Mouse (Mus musculus) liver, embryonic 14.5 days (tissue): ENCODE measurements around the gene Gstt4. TPM values are rescaled to one million over a fixed set of nuclear protein-coding genes. Genes with fewer than 3 reads are reported as not detected.

ENCODE experiments used
- ATAC-seq: fragments of 200-750 bp; cut with Nextera tagmentation; 2 replicates; pipeline ENCODE4 v1.8.0; 2017; ENCODE audit warnings: moderate number of reproducible peaks, mild to moderate bottlenecking, moderate library complexity; ENCODE audit not compliant: insufficient read depth
- DNase-seq, 3 experiments: peaks; one replicate each; pipeline ENCODE4 v3.0.0-alpha.2; 2012 to 2013; ENCODE audit warnings: low read depth in 3 of 3, low spot score in 3 of 3
- H3K27ac ChIP-seq: fragments of 300-500 bp; sonication (generic); 2 replicates; pipeline ENCODE4 v1.5.1; 2014; ENCODE audit warnings: moderate library complexity, mild to moderate bottlenecking, control low read depth, inconsistent platforms
- H3K27me3 ChIP-seq: fragments of 300-500 bp; sonication (generic); 2 replicates; pipeline ENCODE4 v1.6.1; 2014; ENCODE audit warnings: mild to moderate bottlenecking, low read length, moderate library complexity; ENCODE audit not compliant: control insufficient read depth, insufficient read depth
- H3K36me3 ChIP-seq: fragments of 300-500 bp; sonication (generic); replicated peaks from 2 replicates; pipeline ENCODE4 v1.6.1; 2014; ENCODE audit warnings: low read depth; ENCODE audit not compliant: control insufficient read depth, insufficient read depth
- H3K4me1 ChIP-seq, 2 experiments: fragments of 200-500 bp in 1 of 2; fragments of 300-500 bp in 1 of 2; sonication (generic) in 1 of 2; replicated peaks; 2 replicates each; pipeline ENCODE4 v1.6.1; 2012 to 2014; ENCODE audit warnings: antibody characterized with exemption in 1 of 2, inconsistent platforms in 1 of 2, low read length in 1 of 2; ENCODE audit not compliant: control insufficient read depth in 2 of 2, insufficient read depth in 2 of 2
- H3K4me2 ChIP-seq: fragments of 300-500 bp; sonication (generic); 2 replicates; pipeline ENCODE4 v1.6.1; 2014; ENCODE audit warnings: low read depth, mild to moderate bottlenecking, control low read depth, moderate library complexity
- H3K4me3 ChIP-seq, 2 experiments: fragments of 200-500 bp in 1 of 2; fragments of 300-500 bp in 1 of 2; sonication (generic) in 1 of 2; 2 replicates each; pipeline ENCODE4 v1.5.1; 2012 to 2014; ENCODE audit warnings: low read depth in 2 of 2, low read length in 2 of 2, mild to moderate bottlenecking in 2 of 2, control low read depth in 1 of 2, inconsistent platforms in 1 of 2, moderate library complexity in 1 of 2; ENCODE audit not compliant: insufficient read depth in 1 of 2
- H3K9ac ChIP-seq: fragments of 300-500 bp; sonication (generic); replicated peaks from 2 replicates; pipeline ENCODE4 v1.6.1; 2014; ENCODE audit warnings: mild to moderate bottlenecking, control low read depth, moderate library complexity
- H3K9me3 ChIP-seq: fragments of 300-500 bp; sonication (generic); 2 replicates; pipeline ENCODE4 v1.6.1; 2016; ENCODE audit warnings: low read length, mixed read lengths; ENCODE audit not compliant: control insufficient read depth
- CTCF ChIP-seq: IDR thresholded peaks from 2 replicates; pipeline ENCODE4 v1.5.1; 2016; ENCODE audit warnings: antibody characterized with exemption, low read depth, control low read depth
- EP300 ChIP-seq: IDR thresholded peaks from 2 replicates; pipeline ENCODE4 v1.6.1; 2016; ENCODE audit warnings: antibody characterized with exemption, low read depth
- WGBS: fragments of 180-500 bp; shearing (Covaris S2); extraction: QIAGEN DNeasy Blood & Tissue Kit; methylation state at CpG from one replicate; pipeline ENCODE4 v1.1.7; 2014; ENCODE audit not compliant: insufficient replicate concordance; 5-methylcytosine and 5-hydroxymethylcytosine counted together
- polyA plus RNA-seq, 2 experiments: library from polyadenylated mRNA; depleted of rRNA in 1 of 2; stranded (reverse) in 1 of 2; unstranded in 1 of 2; fragments of >200 nt; fragmentation: Nextera tagmentation in 1 of 2; extraction: Ambion mirVana in 1 of 2; gene quantifications; 2 replicates each; pipeline versions ENCODE4 v1.2.1 to v1.2.3; 2012 to 2014

The Gstt4 gene
- polyA plus RNA-seq, 2 experiments, result 0.10 TPM; not detected in 1

DNA sequence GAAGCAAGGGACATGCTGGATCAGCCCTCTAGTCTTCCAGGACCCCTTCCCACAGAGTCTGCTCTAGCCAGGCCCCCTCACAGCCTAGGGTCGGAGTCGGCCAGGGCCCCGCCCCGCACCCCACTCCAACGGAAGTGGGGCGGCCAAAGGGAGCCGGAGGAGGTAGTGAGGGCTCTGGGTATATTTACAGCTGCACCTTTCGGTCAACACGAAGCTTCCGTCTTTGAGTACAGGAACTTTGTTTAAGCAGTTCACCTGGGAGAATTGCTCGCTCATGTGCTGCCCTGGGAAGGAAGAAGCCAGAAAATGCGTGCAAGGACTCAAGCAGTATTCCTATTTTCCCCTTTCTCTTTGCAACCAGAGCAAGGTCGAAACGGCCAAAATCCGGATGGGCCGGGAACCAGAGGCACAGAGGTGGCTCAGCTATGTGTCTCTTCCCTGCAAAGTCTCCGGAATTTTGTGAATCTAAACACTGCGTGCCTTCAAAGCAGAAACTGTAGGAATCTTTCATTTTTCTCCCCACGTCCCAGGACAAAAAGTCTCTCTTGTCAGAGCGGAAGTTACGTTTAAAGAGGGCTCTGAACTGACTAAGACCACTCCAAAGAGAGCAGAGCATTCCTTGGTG, 11.2 kb upstream of the Gstt4 start:
- Histone ChIP-seq H3K9me3 (no peaks in the 10 kb centered on the region), H3K9ac (peak overlapping the region; percentile 66), H3K27me3 (no peaks in the 10 kb centered on the region), H3K4me3 (peak overlapping the region; percentile 60 to 62), H3K36me3 (no peaks in the 10 kb centered on the region), H3K27ac (no peak overlapping the region; the same call in 1 of the 2 replicates), H3K4me2 (peak overlapping the region; percentile 86), H3K4me1 (peaks cover 35 to 41% of the 10 kb centered on the region in 2 experiments)
- 8% methylated on average over 21 of the region's 21 CpGs for WGBS
- no peak for DNase-seq
- ATAC-seq, result no peak
- TF ChIP-seq EP300 (no peak), CTCF (no peak)

DNA sequence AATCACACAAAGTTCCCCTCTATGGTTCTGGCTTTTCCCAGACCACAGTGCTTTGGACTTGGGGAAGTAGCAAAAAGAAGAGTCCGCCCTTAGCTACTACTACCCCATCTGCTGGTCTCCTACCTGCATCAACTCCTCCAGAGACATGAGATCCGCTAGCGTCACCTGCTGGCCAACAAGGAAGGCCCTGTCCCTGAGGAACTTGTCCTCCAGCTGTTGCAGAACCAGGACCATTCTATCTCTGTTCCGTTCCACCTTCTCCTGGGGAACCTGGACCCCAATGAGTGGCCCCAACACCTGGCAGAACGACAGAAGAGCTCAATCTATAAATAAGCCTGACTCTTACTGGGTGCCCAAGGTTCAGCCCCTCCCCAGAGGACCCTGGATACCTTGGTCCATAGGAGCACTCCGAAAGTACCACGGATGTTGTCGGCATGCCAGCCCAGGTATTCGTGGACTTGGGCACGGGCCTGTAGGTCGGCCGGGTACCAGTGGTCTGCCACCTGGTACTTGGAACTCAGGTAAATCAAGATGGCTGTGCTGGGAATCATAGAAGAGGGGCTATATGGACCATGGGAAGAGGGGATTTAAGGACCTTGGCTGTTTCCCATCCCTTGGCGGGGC, 10.0 kb upstream of the Gstt4 start:
- H3K36me3 ChIP-seq, result no peaks in the 10 kb centered on the region
- H3K27ac ChIP-seq, result no peak overlapping the region
- TF ChIP-seq CTCF (peak; percentile 94), EP300 (no peak)
- H3K4me2 ChIP-seq, result peak overlapping the region; percentile 86
- H3K9me3 ChIP-seq, result no peaks in the 10 kb centered on the region
- ATAC-seq, result no peak
- peak; percentile 54 to 66 (median 54) for DNase-seq
- H3K9ac ChIP-seq, result no peak overlapping the region
- no peak overlapping the region for H3K4me3 ChIP-seq
- H3K27me3 ChIP-seq, result no peaks in the 10 kb centered on the region
- H3K4me1 ChIP-seq, result peaks cover 23 to 30% of the 10 kb centered on the region in 2 experiments
- WGBS, result 50% methylated on average over 13 of the region's 13 CpGs

DNA sequence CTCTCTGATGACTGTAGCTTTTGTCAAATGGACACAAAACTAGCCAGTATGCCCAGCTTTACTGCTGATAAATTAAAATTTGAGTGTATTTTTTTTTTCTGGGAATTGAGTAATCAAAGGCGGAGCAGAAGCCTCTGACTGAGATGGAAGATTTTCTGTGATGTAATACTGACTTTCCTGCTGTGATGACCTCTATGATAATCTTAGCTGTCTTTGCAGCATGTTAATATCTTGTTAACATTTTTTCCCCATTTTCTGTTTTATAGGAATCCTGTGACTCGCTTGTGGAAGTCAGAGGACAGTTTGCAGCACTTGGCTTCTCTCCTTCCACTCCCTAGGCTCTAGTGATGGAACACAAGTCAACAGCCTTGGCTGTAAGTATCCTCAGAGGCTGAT, 7.9 kb upstream of the Gstt4 start:
- no peak for TF ChIP-seq CTCF
- TF ChIP-seq EP300, result no peak
- H3K27ac ChIP-seq, result no peak overlapping the region
- no peaks in the 10 kb centered on the region for H3K36me3 ChIP-seq
- no peaks in the 10 kb centered on the region for H3K27me3 ChIP-seq
- H3K4me1 ChIP-seq, result peaks cover 9 to 15% of the 10 kb centered on the region in 2 experiments
- no peak overlapping the region for H3K4me3 ChIP-seq
- no peak overlapping the region for H3K9ac ChIP-seq
- no peak overlapping the region for H3K4me2 ChIP-seq
- WGBS, result 68% methylated on average over 2 of the region's 2 CpGs
- H3K9me3 ChIP-seq, result no peaks in the 10 kb centered on the region
- ATAC-seq, result no peak
- no peak for DNase-seq

DNA sequence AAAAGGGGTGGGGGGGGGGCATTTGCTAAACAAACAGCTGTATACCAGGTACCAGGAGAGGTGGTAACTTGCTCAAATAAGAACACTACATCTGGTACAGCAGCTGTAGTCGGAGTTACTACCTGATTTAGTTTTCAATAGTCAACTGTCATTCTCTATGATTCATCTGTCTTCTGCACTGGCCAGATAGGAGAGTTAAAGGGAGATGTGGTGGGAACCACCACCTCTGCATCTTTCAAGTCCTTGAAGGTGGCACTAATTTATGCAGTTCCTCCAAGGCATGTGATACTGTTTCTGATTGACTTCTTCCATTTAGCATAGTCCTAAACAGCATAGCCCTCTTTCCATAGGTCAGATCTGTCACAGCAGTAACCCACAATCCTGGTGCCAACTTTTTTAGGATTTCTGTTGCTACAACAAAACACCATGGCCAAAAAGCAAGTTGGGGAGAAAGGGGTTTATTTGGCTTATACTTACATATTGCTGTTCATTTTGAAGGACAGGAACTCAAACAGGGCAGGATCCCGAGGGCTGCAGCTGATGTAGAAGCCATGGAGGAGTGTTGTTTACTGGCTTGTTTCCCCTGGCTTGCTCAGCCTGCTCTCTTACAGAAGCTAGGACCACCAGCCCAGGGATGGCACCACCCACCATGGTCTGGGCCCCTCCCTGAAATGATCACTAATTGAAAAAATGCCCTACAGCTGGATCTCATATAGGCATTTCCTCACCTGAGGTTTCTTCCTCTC, 7.4 kb upstream of the Gstt4 start:
- H3K9me3 ChIP-seq, result no peaks in the 10 kb centered on the region
- TF ChIP-seq EP300, result no peak
- no peak for TF ChIP-seq CTCF
- H3K27ac ChIP-seq, result no peak overlapping the region
- no peak overlapping the region for H3K4me3 ChIP-seq
- H3K27me3 ChIP-seq, result no peaks in the 10 kb centered on the region
- H3K4me2 ChIP-seq, result no peak overlapping the region
- H3K9ac ChIP-seq, result no peak overlapping the region
- peaks cover 4 to 10% of the 10 kb centered on the region in 2 experiments for H3K4me1 ChIP-seq
- DNase-seq (no peak), ATAC-seq (no peak)
- no peaks in the 10 kb centered on the region for H3K36me3 ChIP-seq
- WGBS, result 41% methylated on average over 2 of the region's 2 CpGs

DNA sequence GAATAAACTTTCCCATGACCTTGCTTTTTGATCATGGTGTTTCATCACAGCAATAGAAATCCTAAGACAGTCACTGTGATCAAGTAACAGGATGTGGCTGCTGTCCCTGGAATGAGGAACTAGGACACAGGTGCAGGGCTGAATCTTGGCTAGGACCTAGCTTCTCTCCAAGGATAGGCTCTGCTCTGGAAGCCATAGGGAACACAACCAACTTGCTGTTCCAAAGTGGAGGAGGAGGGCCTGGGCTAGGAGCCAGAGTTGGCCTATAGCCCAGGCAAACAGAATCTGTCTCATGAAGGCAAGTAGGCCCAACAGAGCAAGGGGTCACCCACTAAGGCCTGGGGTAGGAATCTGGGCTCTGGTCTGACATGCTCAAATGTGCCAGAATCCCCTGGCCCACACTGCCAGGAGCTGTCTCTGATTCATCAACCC, 6.2 kb upstream of the Gstt4 start:
- DNase-seq (no peak), ATAC-seq (no peak)
- Histone ChIP-seq H3K27me3 (no peaks in the 10 kb centered on the region), H3K9ac (no peak overlapping the region), H3K36me3 (no peaks in the 10 kb centered on the region), H3K4me3 (no peak overlapping the region), H3K4me2 (no peak overlapping the region), H3K9me3 (no peaks in the 10 kb centered on the region), H3K27ac (no peak overlapping the region), H3K4me1 (no peaks in the 10 kb centered on the region; a peak in 1 of 4 replicates)
- TF ChIP-seq EP300 (no peak), CTCF (no peak)
